Mouse (Mus musculus): Measurements from ENCODE around the gene Keg1.
"Not testable (repeated sequence)": the region's sequence is repeated elsewhere in the genome, so short reads cannot be mapped to it uniquely, and the experiment has no call there.

DNA sequence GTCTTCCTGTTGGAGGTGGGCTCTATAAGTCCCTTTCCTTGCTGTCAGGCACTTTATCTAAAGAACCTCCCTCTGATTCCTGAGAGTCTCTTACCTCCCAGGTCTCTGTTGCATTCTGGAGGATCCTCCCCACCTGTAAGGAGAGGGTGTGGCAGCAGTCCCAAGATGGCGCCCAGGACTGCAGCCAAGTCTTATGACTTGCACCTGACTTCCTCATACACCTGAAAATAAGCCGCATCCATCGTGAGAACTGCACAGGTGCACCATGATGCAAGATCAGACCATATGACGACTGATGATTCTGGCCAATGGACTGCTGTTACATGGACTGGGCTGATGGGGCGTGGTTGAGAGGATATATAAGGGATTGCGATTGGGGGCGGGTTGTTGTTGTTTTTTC lies 26.0 kb downstream of the Keg1 start:
- TF ChIP-seq CTCF (conservative IDR thresholded peaks at IDR 0.05; ENCODE audit: insufficient read depth, insufficient read length, low read depth, low read length); POLR2A (IDR thresholded peaks at IDR 0.05; ENCODE audit: low read depth, low read length): not testable (repeated sequence)

Data from kidney, adult 2 months (tissue).